Mouse (Mus musculus) MN1 (cell line): ENCODE data around the gene Mrpl12.

Experiments
- DNase-seq: peaks from one replicate; pipeline ENCODE4 v3.0.0-alpha.2; 2016; ENCODE audit warnings: low spot score

The Mrpl12 gene

DNA sequence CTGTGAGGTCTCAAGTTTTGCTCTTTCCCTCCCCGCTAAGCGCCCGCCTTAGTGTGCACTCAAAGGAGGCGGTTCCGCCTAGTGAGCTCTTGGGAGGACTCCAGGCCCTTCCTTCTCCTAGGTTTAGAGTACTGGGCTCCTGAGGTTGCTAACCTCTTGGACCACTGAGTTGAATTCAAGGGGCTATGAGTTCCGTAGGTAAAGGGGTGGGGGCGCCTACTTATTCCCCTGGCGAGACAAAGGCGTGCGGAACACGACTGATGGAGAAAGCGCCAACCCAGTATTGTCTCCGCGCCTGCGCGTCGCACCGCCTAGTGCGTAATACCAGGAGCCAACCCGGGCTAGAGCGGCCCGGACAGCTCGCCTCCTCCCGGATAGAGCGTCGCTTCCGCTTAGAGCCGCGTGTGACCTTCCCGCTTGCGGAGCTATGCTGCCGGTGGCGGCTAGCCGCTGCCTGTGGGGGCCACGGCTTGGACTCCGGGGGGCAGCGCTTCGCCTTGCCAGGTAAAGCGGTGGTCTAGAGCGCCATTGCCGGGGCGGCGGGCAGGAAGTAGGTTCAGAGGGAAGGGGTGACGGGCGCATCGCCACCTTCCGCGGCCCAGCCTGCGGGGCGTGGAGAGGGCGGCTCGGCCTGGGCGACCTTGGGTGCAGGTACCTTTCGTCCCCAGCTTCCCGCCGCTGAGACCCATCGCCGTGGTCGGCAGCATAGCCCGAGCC, at the start of gene Mrpl12:
Mrpl12 (plus strand) TSS at position 349 of the 717 bp plus-strand sequence.
- peak; percentile 97 for DNase-seq

DNA sequence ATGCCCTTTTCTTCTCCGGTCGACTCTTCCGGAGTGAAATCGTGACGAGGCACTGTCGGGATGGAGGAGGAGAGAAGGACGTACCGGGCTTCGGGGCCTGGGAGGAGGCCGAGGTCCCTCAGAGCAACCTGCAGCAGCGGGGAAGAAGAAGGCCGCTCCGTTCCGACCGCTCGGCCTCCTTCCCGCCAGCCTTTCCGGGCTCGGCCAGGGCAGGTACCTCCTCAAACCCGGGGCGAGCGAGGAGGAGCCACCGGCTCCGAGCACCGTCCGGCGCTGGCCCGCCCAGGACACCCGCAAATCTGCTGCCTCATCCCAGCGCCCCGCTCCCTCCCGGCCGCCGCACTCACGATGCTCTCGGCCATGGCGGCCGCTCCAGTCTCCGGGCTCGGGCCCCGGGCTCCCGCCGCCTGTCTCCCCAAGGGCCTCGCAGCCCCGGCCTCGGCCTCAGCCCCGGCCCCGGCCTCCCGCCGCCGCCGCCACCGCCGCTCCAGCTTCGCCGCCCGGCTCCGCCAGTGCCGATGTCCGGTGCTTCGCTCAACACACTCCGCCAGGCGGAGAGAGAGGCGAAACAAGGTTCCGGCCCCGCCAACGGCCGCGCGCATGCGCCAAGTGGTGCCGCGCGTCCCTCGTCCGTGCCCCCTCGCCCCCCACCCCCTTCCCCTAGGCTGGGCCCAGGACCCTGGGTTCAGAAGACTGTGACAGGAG, 47.1 kb upstream of the Mrpl12 start, which contains the start of gene Nploc4:
Nploc4 (minus strand) TSS at position 557 of the 705 bp plus-strand sequence.
- peak; percentile 96 for DNase-seq

GRCm38 (mm10) chr11:120437857-120438385, 46.5 kb upstream of the Mrpl12 start:
- DNase-seq, result no peak

DNA sequence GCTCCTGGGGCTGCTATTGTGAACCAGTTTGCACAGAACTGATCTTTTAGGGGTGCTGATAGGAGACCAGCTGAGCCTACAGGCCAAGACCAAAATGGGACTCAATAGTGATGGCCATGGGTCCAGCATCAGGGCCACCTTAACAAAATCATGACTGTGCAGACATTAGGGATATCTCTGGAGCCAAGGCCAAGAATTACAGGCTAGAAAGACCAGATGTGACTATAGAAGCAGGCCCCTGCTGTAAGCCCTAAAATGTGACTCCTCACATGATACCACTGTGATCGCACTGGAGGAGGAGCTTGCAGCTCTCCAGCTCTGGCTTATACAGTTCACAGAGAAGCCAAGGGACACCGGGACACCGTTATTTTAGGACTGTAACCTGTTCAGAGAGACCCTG, 42.1 kb upstream of the Mrpl12 start, which contains the start of gene Tspan10:
Tspan10 (plus strand) TSS at position 301 of the 400 bp plus-strand sequence.
- no peak for DNase-seq

DNA sequence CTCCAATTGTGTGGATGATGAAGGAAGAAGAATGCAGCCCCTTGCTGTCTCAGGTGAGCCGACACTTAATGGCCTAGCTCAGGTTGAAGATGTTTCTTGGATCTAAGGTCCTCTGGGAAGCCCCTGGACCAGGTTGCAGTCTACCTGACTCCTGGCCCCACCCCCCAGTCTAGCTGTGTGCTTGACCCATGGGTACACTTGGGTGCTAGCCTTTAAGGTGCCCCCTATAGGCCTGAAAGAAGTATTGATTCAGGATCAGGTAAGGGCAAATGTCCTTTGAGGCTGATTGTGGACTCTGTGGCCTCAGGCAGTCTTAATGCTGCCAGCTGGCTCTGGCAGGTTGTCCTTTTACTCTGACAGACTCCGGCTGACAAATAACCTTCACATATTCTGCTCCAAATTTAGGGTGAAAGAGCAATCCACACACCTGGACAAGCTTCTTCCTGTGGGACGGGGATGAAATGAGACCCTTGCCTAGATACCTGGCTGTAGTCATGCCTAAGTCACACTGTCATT, 41.6 kb upstream of the Mrpl12 start:
- DNase-seq, result no peak

DNA sequence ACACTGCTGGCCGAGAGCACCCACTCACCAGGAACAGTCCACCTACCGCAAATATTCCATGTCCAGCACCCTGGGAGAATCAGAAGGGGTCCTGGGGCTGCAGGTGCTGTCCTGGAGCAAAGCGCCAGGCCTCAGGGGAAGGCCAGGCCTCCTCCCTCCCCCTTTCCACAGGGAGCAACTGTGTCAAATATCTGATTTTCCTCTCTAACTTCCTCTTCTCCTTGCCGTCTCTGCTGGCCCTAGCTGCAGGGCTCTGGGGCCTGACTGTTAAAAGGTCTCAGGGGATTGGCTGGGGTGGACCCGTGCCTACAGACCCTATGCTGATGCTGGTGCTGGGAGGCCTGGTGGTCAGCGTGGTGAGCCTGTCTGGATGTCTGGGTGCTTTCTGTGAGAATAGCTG, 40.3 kb upstream of the Mrpl12 start:
- no peak for DNase-seq

GRCm38 (mm10) chr11:120445475-120445874, 38.9 kb upstream of the Mrpl12 start:
- no peak for DNase-seq

DNA sequence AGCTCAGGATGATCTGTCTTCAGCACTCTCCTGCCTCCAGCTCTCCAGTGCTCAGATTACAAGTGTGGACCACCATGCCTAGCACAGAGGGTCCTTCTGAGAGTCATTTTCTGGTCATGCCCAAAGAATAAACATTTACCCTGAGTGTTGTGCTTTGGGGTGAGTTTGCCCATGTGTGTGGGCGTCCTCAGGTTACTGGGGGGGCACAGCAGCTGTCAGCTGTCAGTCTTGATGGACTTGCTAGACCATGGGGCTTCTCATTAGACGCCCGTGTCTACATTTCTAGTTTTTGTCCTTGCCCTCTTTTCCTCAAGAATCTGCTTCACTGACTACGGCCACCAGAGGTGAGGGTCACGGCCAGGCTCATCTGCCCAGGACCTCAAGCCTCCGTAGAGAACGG, 37.2 kb upstream of the Mrpl12 start:
- DNase-seq, result no peak

GRCm38 (mm10) chr11:120452246-120452645, 32.2 kb upstream of the Mrpl12 start:
- no peak for DNase-seq

GRCm38 (mm10) chr11:120453306-120453705, 31.1 kb upstream of the Mrpl12 start, which contains the start of gene Pde6g:
TSS of gene Pde6g (minus strand) at chr11:120453500.
- no peak for DNase-seq

DNA sequence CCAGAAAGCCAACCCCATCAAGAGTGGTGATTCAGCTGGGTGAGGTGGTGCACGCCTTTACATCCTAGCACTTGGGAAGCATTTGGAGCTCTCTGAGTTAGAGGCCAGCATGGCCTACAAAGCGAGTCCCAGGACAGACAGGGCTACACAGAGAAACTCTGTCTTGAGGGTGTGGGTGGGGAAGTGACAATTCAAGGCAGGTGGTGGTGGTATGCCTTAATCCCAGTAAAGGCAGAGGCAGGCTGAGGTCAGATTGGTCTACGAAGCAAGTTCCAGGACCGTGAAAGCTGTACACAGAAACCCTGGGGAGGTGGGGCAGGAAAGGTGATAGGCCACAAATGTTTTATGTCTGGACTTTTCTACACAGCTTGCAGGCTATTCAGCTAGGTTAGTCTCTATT, 29.4 kb upstream of the Mrpl12 start:
- no peak for DNase-seq

- DNase-seq, result no peak
These were observed 29.0 kb upstream of the Mrpl12 start for GRCm38 (mm10) chr11:120455413-120455812.

GRCm38 (mm10) chr11:120457370-120457769, 27.0 kb upstream of the Mrpl12 start:
- no peak for DNase-seq

- peak; percentile 90 for DNase-seq
These were observed 26.4 kb upstream of the Mrpl12 start, which contains the start of the genes Oxld1 and Ccdc137 for GRCm38 (mm10) chr11:120457772-120458751. TSS of gene Oxld1 (minus strand) at chr11:120458068. TSS of gene Ccdc137 (plus strand) at chr11:120458115.

DNA sequence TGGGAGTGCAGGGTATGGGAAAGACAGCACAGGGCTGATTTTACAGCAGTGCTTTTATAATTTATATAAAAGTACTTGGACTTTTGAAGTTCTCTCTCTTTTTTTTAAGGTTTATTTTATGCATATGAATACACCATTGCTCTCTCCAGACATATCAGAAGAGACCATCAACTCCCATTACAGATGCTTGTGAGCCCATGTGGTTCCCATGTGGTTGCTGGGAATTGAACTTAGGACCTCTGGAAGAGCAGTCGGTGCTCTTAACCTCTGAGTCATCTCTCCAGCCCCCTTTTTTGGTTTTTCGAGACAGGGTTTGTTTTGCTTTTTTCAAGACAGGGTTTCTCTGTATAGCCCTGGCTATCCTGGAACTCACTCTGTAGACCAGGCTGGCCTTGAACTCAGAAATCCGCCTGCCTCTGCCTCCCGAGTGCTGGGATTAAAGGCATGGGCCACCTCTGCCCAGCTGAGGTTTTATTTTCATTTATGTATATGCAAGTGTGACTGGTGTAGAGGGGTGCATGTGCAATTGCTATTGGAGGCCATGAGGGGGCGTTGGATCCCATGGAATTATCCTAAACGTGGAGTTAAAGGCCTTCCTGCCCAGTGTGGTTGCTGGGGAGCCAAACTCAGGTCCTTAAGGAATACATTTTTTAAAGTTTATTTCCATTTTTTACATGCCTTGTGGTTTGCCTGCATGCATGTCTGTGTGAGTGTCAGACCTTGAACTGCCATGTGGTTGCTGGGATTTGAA, 25.4 kb upstream of the Mrpl12 start:
- DNase-seq, result peak; percentile 60

- no peak for DNase-seq
These were observed 20.9 kb upstream of the Mrpl12 start for GRCm38 (mm10) chr11:120463536-120463935.

- DNase-seq, result no peak
These were observed 20.0 kb upstream of the Mrpl12 start for GRCm38 (mm10) chr11:120464365-120464764.

- peak; percentile 85 for DNase-seq
These were observed 18.9 kb upstream of the Mrpl12 start for GRCm38 (mm10) chr11:120465521-120465920.

- DNase-seq, result peak; percentile 100
These were observed 17.2 kb upstream of the Mrpl12 start, which contains the start of gene Arl16 for GRCm38 (mm10) chr11:120467051-120467735. TSS of gene Arl16 (minus strand) at chr11:120467607.

- DNase-seq, result no peak
These were observed 16.7 kb upstream of the Mrpl12 start for GRCm38 (mm10) chr11:120467736-120468092.
